Mouse (Mus musculus) kidney, postnatal 4 days (tissue): Measurements from ENCODE around the gene Scamp3.

Experiments used
- DNase-seq, 2 experiments: peaks; one replicate each; pipeline ENCODE4 v3.0.0; 2021; ENCODE audit warnings: mixed read lengths in 2 of 2

Gene Scamp3

GRCm38 (mm10) chr3:89163643-89164245 is 13.5 kb upstream of the Scamp3 start:
- DNase-seq = no peak

- DNase-seq = peak; percentile 95 to 97
Measured at GRCm38 (mm10) chr3:89164506-89165267, 12.6 kb upstream of the Scamp3 start, which contains the start of gene Clk2. Clk2 (plus strand) TSS chr3:89164795.

- peak in 1 of 2 experiments; percentile 7 for DNase-seq
Measured at GRCm38 (mm10) chr3:89165268-89165870, 11.9 kb upstream of the Scamp3 start.

GRCm38 (mm10) chr3:89166945-89167344 is 10.3 kb upstream of the Scamp3 start:
- DNase-seq = no peak

GRCm38 (mm10) chr3:89174844-89175243 is 2.4 kb upstream of the Scamp3 start:
- no peak for DNase-seq

- DNase-seq = no peak
Measured at GRCm38 (mm10) chr3:89175544-89175943, 1.7 kb upstream of the Scamp3 start.

- no peak for DNase-seq
Measured at GRCm38 (mm10) chr3:89176421-89176820, 852 bp upstream of the Scamp3 start.

GRCm38 (mm10) chr3:89178107-89178385 is 773 bp downstream of the Scamp3 start:
- no peak for DNase-seq

- no peak for DNase-seq
Measured at GRCm38 (mm10) chr3:89179056-89179455, 1.8 kb downstream of the Scamp3 start.

- DNase-seq = no peak
Measured at GRCm38 (mm10) chr3:89181749-89182500, 4.7 kb downstream of the Scamp3 start.

- DNase-seq = no peak
Measured at GRCm38 (mm10) chr3:89182531-89183057, 5.3 kb downstream of the Scamp3 start.

- peak; percentile 90 to 93 for DNase-seq
Measured at GRCm38 (mm10) chr3:89183058-89183958, 6.0 kb downstream of the Scamp3 start, which contains the start of gene Fam189b. Fam189b (plus strand) TSS chr3:89183143.

- no peak for DNase-seq
Measured at GRCm38 (mm10) chr3:89183959-89184315, 6.7 kb downstream of the Scamp3 start.

- no peak for DNase-seq
Measured at GRCm38 (mm10) chr3:89187197-89187596, 9.9 kb downstream of the Scamp3 start.

GRCm38 (mm10) chr3:89187690-89188477 is 10.6 kb downstream of the Scamp3 start:
- peak; percentile 42 to 53 for DNase-seq

- DNase-seq = peak in 1 of 2 experiments; percentile 59
Measured at GRCm38 (mm10) chr3:89188478-89188875, 11.2 kb downstream of the Scamp3 start.

GRCm38 (mm10) chr3:89190436-89190835 is 13.2 kb downstream of the Scamp3 start:
- DNase-seq = no peak

GRCm38 (mm10) chr3:89193351-89193750 is 16.1 kb downstream of the Scamp3 start:
- DNase-seq = no peak

GRCm38 (mm10) chr3:89193853-89194252 is 16.6 kb downstream of the Scamp3 start:
- peak; percentile 54 for DNase-seq

- peak; percentile 96 to 98 for DNase-seq
Measured at GRCm38 (mm10) chr3:89195979-89196877, 19.0 kb downstream of the Scamp3 start.
